Mouse (Mus musculus): ENCODE results near the gene Etv2.

- TF ChIP-seq CTCF (IDR thresholded peaks at IDR 0.05): no peak
- TF ChIP-seq EP300 (IDR thresholded peaks at IDR 0.05): no peak
These were observed 50.5 kb downstream of the Etv2 start for GRCm38 (mm10) chr7:30585170-30585569.
